Mouse (Mus musculus): ENCODE measurements around the gene Inhbc.

Inhbc gene

GRCm38 (mm10) chr10:127367116-127367515, 3.1 kb downstream of the Inhbc start:
- no peaks in the 10 kb centered on the region; the same call in 1 of the 2 replicates for H3K27me3 ChIP-seq (ENCODE audit: control insufficient read depth, insufficient read depth, low read length, poor library complexity, severe bottlenecking)
- no peaks in the 10 kb centered on the region for H3K36me3 ChIP-seq (ENCODE audit: control insufficient read depth, insufficient read depth, low read length, poor library complexity, severe bottlenecking)
- DNase-seq (ENCODE audit: low read depth, low spot score) = no peak

GRCm38 (mm10) chr10:127360714-127361113, 9.5 kb downstream of the Inhbc start:
- DNase-seq (ENCODE audit: low read depth, low spot score) = no peak
- no peaks in the 10 kb centered on the region for H3K36me3 ChIP-seq (ENCODE audit: control insufficient read depth, insufficient read depth, low read length, poor library complexity, severe bottlenecking)
- H3K27me3 ChIP-seq (ENCODE audit: control insufficient read depth, insufficient read depth, low read length, poor library complexity, severe bottlenecking) = no peaks in the 10 kb centered on the region

GRCm38 (mm10) chr10:127355336-127355735, 14.9 kb downstream of the Inhbc start:
- H3K27me3 ChIP-seq (ENCODE audit: control insufficient read depth, insufficient read depth, low read length, poor library complexity, severe bottlenecking) = no peaks in the 10 kb centered on the region
- no peak for DNase-seq (ENCODE audit: low read depth, low spot score)

GRCm38 (mm10) chr10:127353909-127354895, 16.0 kb downstream of the Inhbc start, which contains the start of gene Inhbe:
Gene Inhbe (minus strand): TSS chr10:127354411.
- Histone ChIP-seq H3K36me3 (ENCODE audit: control insufficient read depth, insufficient read depth, low read length, poor library complexity, severe bottlenecking) (no peaks in the 10 kb centered on the region), H3K27me3 (ENCODE audit: control insufficient read depth, insufficient read depth, low read length, poor library complexity, severe bottlenecking) (no peaks in the 10 kb centered on the region)
- no peak for DNase-seq (ENCODE audit: low read depth, low spot score)

More at GRCm38 (mm10) chr10:127355336-127355735, 14.9 kb downstream of the Inhbc start:
- H3K36me3 ChIP-seq (ENCODE audit: control insufficient read depth, insufficient read depth, low read length, poor library complexity, severe bottlenecking) = no peaks in the 10 kb centered on the region

GRCm38 (mm10) chr10:127352766-127353165, 17.5 kb downstream of the Inhbc start:
- DNase-seq (ENCODE audit: low read depth, low spot score) = no peak
- Histone ChIP-seq H3K36me3 (ENCODE audit: control insufficient read depth, insufficient read depth, low read length, poor library complexity, severe bottlenecking) (no peaks in the 10 kb centered on the region), H3K27me3 (ENCODE audit: control insufficient read depth, insufficient read depth, low read length, poor library complexity, severe bottlenecking) (no peaks in the 10 kb centered on the region)

GRCm38 (mm10) chr10:127352187-127352586, 18.0 kb downstream of the Inhbc start:
- no peaks in the 10 kb centered on the region for H3K36me3 ChIP-seq (ENCODE audit: control insufficient read depth, insufficient read depth, low read length, poor library complexity, severe bottlenecking)
- DNase-seq (ENCODE audit: low read depth, low spot score) = no peak
- H3K27me3 ChIP-seq (ENCODE audit: control insufficient read depth, insufficient read depth, low read length, poor library complexity, severe bottlenecking) = no peaks in the 10 kb centered on the region

GRCm38 (mm10) chr10:127351719-127352118, 18.5 kb downstream of the Inhbc start:
- no peaks in the 10 kb centered on the region for H3K27me3 ChIP-seq (ENCODE audit: control insufficient read depth, insufficient read depth, low read length, poor library complexity, severe bottlenecking)
- H3K36me3 ChIP-seq (ENCODE audit: control insufficient read depth, insufficient read depth, low read length, poor library complexity, severe bottlenecking) = no peaks in the 10 kb centered on the region
- DNase-seq (ENCODE audit: low read depth, low spot score) = no peak

GRCm38 (mm10) chr10:127351285-127351595, 19.0 kb downstream of the Inhbc start:
- Histone ChIP-seq H3K36me3 (ENCODE audit: control insufficient read depth, insufficient read depth, low read length, poor library complexity, severe bottlenecking) (no peaks in the 10 kb centered on the region), H3K27me3 (ENCODE audit: control insufficient read depth, insufficient read depth, low read length, poor library complexity, severe bottlenecking) (no peaks in the 10 kb centered on the region)
- DNase-seq (ENCODE audit: low read depth, low spot score) = no peak

GRCm38 (mm10) chr10:127350594-127351284, 19.5 kb downstream of the Inhbc start:
- Histone ChIP-seq H3K36me3 (ENCODE audit: control insufficient read depth, insufficient read depth, low read length, poor library complexity, severe bottlenecking) (no peaks in the 10 kb centered on the region), H3K27me3 (ENCODE audit: control insufficient read depth, insufficient read depth, low read length, poor library complexity, severe bottlenecking) (no peaks in the 10 kb centered on the region)
- peak; percentile 68 for DNase-seq (ENCODE audit: low read depth, low spot score)

GRCm38 (mm10) chr10:127349810-127350209, 20.4 kb downstream of the Inhbc start:
- Histone ChIP-seq H3K36me3 (ENCODE audit: control insufficient read depth, insufficient read depth, low read length, poor library complexity, severe bottlenecking) (no peaks in the 10 kb centered on the region), H3K27me3 (ENCODE audit: control insufficient read depth, insufficient read depth, low read length, poor library complexity, severe bottlenecking) (no peaks in the 10 kb centered on the region)
- DNase-seq (ENCODE audit: low read depth, low spot score) = no peak

GRCm38 (mm10) chr10:127348957-127349356, 21.3 kb downstream of the Inhbc start:
- DNase-seq (ENCODE audit: low read depth, low spot score) = peak; percentile 31
- Histone ChIP-seq H3K36me3 (ENCODE audit: control insufficient read depth, insufficient read depth, low read length, poor library complexity, severe bottlenecking) (no peaks in the 10 kb centered on the region), H3K27me3 (ENCODE audit: control insufficient read depth, insufficient read depth, low read length, poor library complexity, severe bottlenecking) (no peaks in the 10 kb centered on the region)

GRCm38 (mm10) chr10:127346173-127346572, 24.1 kb downstream of the Inhbc start:
- no peaks in the 10 kb centered on the region for H3K36me3 ChIP-seq (ENCODE audit: control insufficient read depth, insufficient read depth, low read length, poor library complexity, severe bottlenecking)
- no peak for DNase-seq (ENCODE audit: low read depth, low spot score)
- peaks cover 3% of the 10 kb centered on the region; the same call in 1 of the 2 replicates for H3K27me3 ChIP-seq (ENCODE audit: control insufficient read depth, insufficient read depth, low read length, poor library complexity, severe bottlenecking)

GRCm38 (mm10) chr10:127343029-127343428, 27.2 kb downstream of the Inhbc start:
- peaks cover 3% of the 10 kb centered on the region; the same call in 1 of the 2 replicates for H3K27me3 ChIP-seq (ENCODE audit: control insufficient read depth, insufficient read depth, low read length, poor library complexity, severe bottlenecking)
- no peaks in the 10 kb centered on the region for H3K36me3 ChIP-seq (ENCODE audit: control insufficient read depth, insufficient read depth, low read length, poor library complexity, severe bottlenecking)
- no peak for DNase-seq (ENCODE audit: low read depth, low spot score)

GRCm38 (mm10) chr10:127341891-127342639, 28.2 kb downstream of the Inhbc start, which contains the start of gene Gli1:
Gene Gli1 (minus strand): TSS chr10:127341974.
- DNase-seq (ENCODE audit: low read depth, low spot score) = peak; percentile 85
- peaks cover 3% of the 10 kb centered on the region; the same call in 1 of the 2 replicates for H3K27me3 ChIP-seq (ENCODE audit: control insufficient read depth, insufficient read depth, low read length, poor library complexity, severe bottlenecking)
- H3K36me3 ChIP-seq (ENCODE audit: control insufficient read depth, insufficient read depth, low read length, poor library complexity, severe bottlenecking) = no peaks in the 10 kb centered on the region
